Mouse (Mus musculus) left cerebral cortex, postnatal 25 days (tissue): ENCODE measurements around the gene 4930519G04Rik. TPM values are rescaled to one million over a fixed set of nuclear protein-coding genes. Genes with fewer than 3 reads are reported as not detected.

Experiments used
- microRNA-seq, 2 experiments: library from miRNA; unstranded; fragments of <30 nt; microRNA quantifications; one replicate each; pipeline ENCODE4 v1.2.0; 2022
- total RNA-seq, 2 experiments: library from RNA; stranded (reverse); gene quantifications; 2 replicates each; pipeline ENCODE4 v1.2.3; 2021

4930519G04Rik gene
- total RNA-seq, 2 experiments from 2014 or later: not detected

Small RNA genes within 50 kb of the gene (microRNA-seq; reads per million reads assigned to microRNA genes)
- 5.4 to 8.4 reads per million in 2 experiments for gene Mir6240

Other genes starting within 250 kb of the 4930519G04Rik start
- gene Trpv4, start 195.2 kb upstream of the 4930519G04Rik start, total RNA-seq: 1 to 10 TPM; 1.9 to 2.2 TPM
- gene Gltp, start 162.7 kb upstream of the 4930519G04Rik start, total RNA-seq: 10 to 100 TPM; 24.6 to 28.3 TPM
- gene Tchp, start 145.9 kb upstream of the 4930519G04Rik start, total RNA-seq: 10 to 100 TPM; 11.6 to 13.6 TPM
- 10 to 100 TPM; 30.6 to 34.9 TPM for gene Ankrd13a, start 79.0 kb upstream of the 4930519G04Rik start, total RNA-seq
- 10 to 100 TPM; 38.1 to 47.0 TPM for gene Git2, start 78.1 kb upstream of the 4930519G04Rik start, total RNA-seq
- 100 to 1,000 TPM; 162 to 177 TPM for gene 1500011B03Rik, start 30.2 kb upstream of the 4930519G04Rik start, total RNA-seq
- under 1 TPM; 0.85 to 0.87 TPM for gene Gm9936, start 5.0 kb downstream of the 4930519G04Rik start, total RNA-seq
- gene Oasl2, start 43.3 kb downstream of the 4930519G04Rik start, total RNA-seq: 1 to 10 TPM; 1.1 to 2.6 TPM
- under 1 TPM in 1 of 2 experiments, not detected in 1; 0.50 TPM for gene Oasl1, start 69.6 kb downstream of the 4930519G04Rik start, total RNA-seq
- 100 to 1,000 TPM; 201 to 203 TPM for gene 2210016L21Rik, start 88.5 kb downstream of the 4930519G04Rik start, total RNA-seq
- not detected for gene Hnf1a, start 117.4 kb downstream of the 4930519G04Rik start, total RNA-seq
- 10 to 100 TPM; 91.9 to 92.5 TPM for gene Sppl3, start 157.5 kb downstream of the 4930519G04Rik start, total RNA-seq
- not detected for gene Gm10401, start 244.6 kb downstream of the 4930519G04Rik start, total RNA-seq